ENCODE assay signal across 16 mouse cellular contexts in the genomic region with DNA sequence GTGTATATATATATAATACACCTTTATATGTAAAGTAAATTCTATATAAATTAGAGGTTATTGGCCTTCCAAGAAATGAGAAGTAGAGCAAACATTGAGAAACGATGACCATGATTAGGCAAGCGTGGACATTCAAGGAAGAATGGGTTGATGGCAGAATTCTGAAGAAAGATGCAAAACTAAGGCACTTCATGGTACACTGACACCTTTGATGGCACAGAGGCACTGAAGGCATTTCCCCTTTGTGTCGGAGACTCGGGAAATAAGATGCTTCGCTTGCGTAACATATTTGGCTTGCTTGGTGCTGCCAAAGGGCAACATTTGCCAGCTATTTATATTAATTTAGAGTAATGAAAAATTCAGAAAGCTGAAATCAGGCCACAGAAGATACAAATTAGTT.
"Had no signal": no experiment of that assay in that cellular context is flagged by ENCODE, and none has a peak within 500 bp of the region (broad histone marks: within the 10 kb centered on the region; RNA-seq: fewer than 3 reads in every experiment).

No protein-coding gene starts in this region.

- ATAC-seq: intestine, embryonic 16.5 days; midbrain, embryonic 13.5 days had no signal

- H3K9me3 ChIP-seq: liver, embryonic 13.5 days; midbrain, embryonic 13.5 days; neural tube, embryonic 12.5 days; neural tube, embryonic 15.5 days; stomach, embryonic 15.5 days had no signal

- H3K4me2 ChIP-seq: liver, embryonic 13.5 days; midbrain, embryonic 13.5 days; neural tube, embryonic 12.5 days; neural tube, embryonic 15.5 days; stomach, embryonic 15.5 days had no signal

- H3K9ac ChIP-seq: liver, embryonic 13.5 days; midbrain, embryonic 13.5 days; neural tube, embryonic 12.5 days; neural tube, embryonic 15.5 days; stomach, embryonic 15.5 days had no signal

- H3K27ac ChIP-seq: kidney, postnatal 0 days; layer of hippocampus, adult 2 months; liver, embryonic 13.5 days; midbrain, embryonic 13.5 days; neural tube, embryonic 12.5 days; neural tube, embryonic 15.5 days; stomach, embryonic 15.5 days had no signal

- H3K27me3 ChIP-seq: liver, embryonic 13.5 days; midbrain, embryonic 13.5 days; neural tube, embryonic 12.5 days; neural tube, embryonic 15.5 days; stomach, embryonic 15.5 days had no signal

- H3K36me3 ChIP-seq: liver, embryonic 13.5 days; midbrain, embryonic 13.5 days; neural tube, embryonic 12.5 days; neural tube, embryonic 15.5 days; stomach, embryonic 15.5 days had no signal

- DNase-seq: kidney, adult 18-20 months; kidney, postnatal 25 days; layer of hippocampus, adult 9-11 months; liver, embryonic 13.5 days; lung, adult 2 months; right cerebral cortex, adult 18-20 months; right cerebral cortex, postnatal 14 days; right cerebral cortex, postnatal 4 days; thymus, postnatal 25 days had no signal

- H3K4me3 ChIP-seq: layer of hippocampus, adult 2 months; liver, embryonic 13.5 days; midbrain, embryonic 13.5 days; neural tube, embryonic 12.5 days; neural tube, embryonic 15.5 days; stomach, embryonic 15.5 days had no signal

- H3K4me1 ChIP-seq: liver, embryonic 13.5 days; midbrain, embryonic 13.5 days; neural tube, embryonic 12.5 days; neural tube, embryonic 15.5 days; stomach, embryonic 15.5 days had no signal
